Mouse (Mus musculus) limb, embryonic 13.5 days (tissue): ENCODE measurements at regions not wholly inside any gene's neighbourhood (a gene's known extent, or its start where the extent isn't known, plus 50 kb on each side); places are given as distances from the start of the nearest gene placed in this dataset.

Source experiments
- ATAC-seq: fragments of 200-750 bp; cut with Nextera tagmentation; 2 replicates; pipeline ENCODE4 v1.8.0; 2017; ENCODE audit warnings: low read depth, moderate number of reproducible peaks, moderate TSS enrichment; ENCODE audit not compliant: low FRiP score
- H3K27ac ChIP-seq: fragments of 300-500 bp; sonication (generic); 2 replicates; pipeline ENCODE4 v1.5.1; 2015; ENCODE audit warnings: inconsistent platforms, mild to moderate bottlenecking, moderate library complexity
- H3K27me3 ChIP-seq: fragments of 300-500 bp; sonication (generic); 2 replicates; pipeline ENCODE4 v1.6.1; 2015; ENCODE audit warnings: mild to moderate bottlenecking, inconsistent platforms
- H3K36me3 ChIP-seq: fragments of 300-500 bp; sonication (generic); 2 replicates; pipeline ENCODE4 v1.6.1; 2015; ENCODE audit warnings: inconsistent platforms, mild to moderate bottlenecking, moderate library complexity
- H3K4me1 ChIP-seq: fragments of 300-500 bp; sonication (generic); 2 replicates; pipeline ENCODE4 v1.6.1; 2015; ENCODE audit warnings: inconsistent platforms
- H3K4me2 ChIP-seq: fragments of 300-500 bp; sonication (generic); replicated peaks from 2 replicates; pipeline ENCODE4 v1.6.1; 2015; ENCODE audit warnings: inconsistent platforms, mild to moderate bottlenecking, moderate library complexity
- H3K4me3 ChIP-seq: fragments of 300-500 bp; sonication (generic); 2 replicates; pipeline ENCODE4 v1.5.1; 2015; ENCODE audit warnings: moderate library complexity, mild to moderate bottlenecking, inconsistent platforms
- H3K9ac ChIP-seq: fragments of 300-500 bp; sonication (generic); 2 replicates; pipeline ENCODE4 v1.6.1; 2015; ENCODE audit warnings: mild to moderate bottlenecking, inconsistent platforms
- H3K9me3 ChIP-seq: fragments of 300-500 bp; sonication (generic); 2 replicates; pipeline ENCODE4 v1.6.1; 2016; ENCODE audit warnings: inconsistent platforms
- WGBS: fragments of 180-500 bp; shearing (Covaris S2); methylation state at CpG from one replicate; pipeline ENCODE4 v1.1.7; 2015; 5-methylcytosine and 5-hydroxymethylcytosine counted together

- Histone ChIP-seq H3K4me2 (peak overlapping the region; percentile 61), H3K4me3 (no peak overlapping the region)
These were observed 181.1 kb upstream of the Lrig3 start for GRCm38 (mm10) chr10:125784896-125785295.

DNA sequence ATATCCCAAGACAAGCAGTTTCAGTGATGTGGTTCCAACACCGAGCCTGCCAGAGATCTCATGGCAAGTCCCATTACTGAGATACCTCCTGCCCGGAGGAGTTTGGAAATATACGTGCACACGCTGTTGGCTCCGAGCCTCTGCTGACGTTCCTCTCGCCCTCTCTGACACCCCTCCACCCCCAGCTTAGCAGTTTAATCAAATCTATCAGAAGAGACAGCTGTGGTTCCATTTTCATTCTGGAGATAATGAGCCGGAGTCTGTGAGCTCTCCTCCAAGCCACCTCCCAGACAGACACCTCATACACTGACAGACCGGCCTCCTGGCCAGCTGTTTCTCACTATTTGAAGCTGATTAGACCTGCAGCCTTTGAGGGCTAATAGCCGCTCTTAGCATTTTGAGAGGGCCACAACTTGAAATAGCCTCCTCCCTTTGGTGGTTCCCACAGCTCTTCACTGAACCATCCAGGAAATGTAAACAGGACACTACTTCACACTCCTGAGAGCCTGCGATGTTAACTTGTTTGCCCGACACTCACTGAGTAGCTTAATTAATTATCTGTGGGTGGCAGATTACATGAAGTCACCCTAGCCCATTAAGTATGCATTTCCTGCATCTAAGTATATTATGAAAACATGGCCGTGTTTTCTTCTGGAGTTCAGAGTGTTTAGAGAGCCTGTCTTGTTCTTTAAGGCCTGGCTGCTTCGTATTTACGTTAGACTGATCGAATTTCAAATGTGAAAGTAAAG, 180.3 kb upstream of the Lrig3 start:
- Histone ChIP-seq H3K4me3 (peak overlapping the region; percentile 30; the same call in 1 of the 2 replicates), H3K27me3 (no peaks in the 10 kb centered on the region), H3K36me3 (no peaks in the 10 kb centered on the region), H3K9ac (0 out of 2 replicates have a peak overlapping the region, but pooled peaks have one; percentile 27), H3K9me3 (peaks cover 5% of the 10 kb centered on the region), H3K4me2 (peak overlapping the region; percentile 61), H3K4me1 (peaks cover 59% of the 10 kb centered on the region), H3K27ac (peak overlapping the region; percentile 96)
- 0 out of 2 replicates have a peak, but pooled peaks have one; percentile 21 for ATAC-seq
- WGBS, result 4% methylated on average over 16 of the region's 16 CpGs

More at GRCm38 (mm10) chr10:125784896-125785295, 181.1 kb upstream of the Lrig3 start:
- WGBS, result 5% methylated on average over 2 of the region's 2 CpGs
- H3K9ac ChIP-seq, result no peak overlapping the region
- no peaks in the 10 kb centered on the region for H3K27me3 ChIP-seq
- peak; percentile 55; the same call in 1 of the 2 replicates for ATAC-seq
- peaks cover 5% of the 10 kb centered on the region for H3K9me3 ChIP-seq
- no peaks in the 10 kb centered on the region for H3K36me3 ChIP-seq
- H3K27ac ChIP-seq, result peak overlapping the region; percentile 96
- H3K4me1 ChIP-seq, result peaks cover 59% of the 10 kb centered on the region

- no peaks in the 10 kb centered on the region for H3K36me3 ChIP-seq
- H3K9ac ChIP-seq, result peak overlapping the region; percentile 25; the same call in 1 of the 2 replicates
- no peaks in the 10 kb centered on the region for H3K27me3 ChIP-seq
- peaks cover 5% of the 10 kb centered on the region for H3K9me3 ChIP-seq
- peaks cover 60% of the 10 kb centered on the region for H3K4me1 ChIP-seq
- peak overlapping the region; percentile 61 for H3K4me2 ChIP-seq
- H3K4me3 ChIP-seq, result peak overlapping the region; percentile 30
- peak; percentile 49 for ATAC-seq
- peak overlapping the region; percentile 96 for H3K27ac ChIP-seq
- WGBS, result 3% methylated on average over 10 of the region's 10 CpGs
These were observed 179.6 kb upstream of the Lrig3 start for GRCm38 (mm10) chr10:125786197-125786879.

DNA sequence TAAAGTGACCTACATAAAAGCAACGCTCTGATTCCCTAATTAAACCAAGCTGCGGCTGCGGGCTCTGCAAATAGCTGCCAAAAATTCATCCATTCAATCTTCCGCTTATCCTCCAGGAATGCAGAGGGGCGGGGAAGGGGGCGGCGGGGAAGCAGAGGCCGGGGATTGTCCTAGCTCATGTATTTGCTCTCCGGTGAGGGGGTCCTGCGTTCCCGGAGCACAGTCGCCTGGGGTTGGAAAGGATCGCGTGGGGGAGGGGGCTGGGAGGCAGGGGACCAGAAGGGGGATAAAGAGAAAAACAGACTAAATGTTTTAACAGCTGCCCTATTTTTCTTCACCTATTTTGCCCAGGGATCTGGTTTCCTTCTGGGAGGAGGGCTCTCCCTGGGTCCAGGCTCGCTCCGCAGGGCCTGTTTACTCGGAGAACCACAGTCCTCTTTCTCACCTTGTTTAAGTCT, 179.1 kb upstream of the Lrig3 start:
- Histone ChIP-seq H3K36me3 (no peaks in the 10 kb centered on the region), H3K4me2 (peak overlapping the region; percentile 61), H3K9me3 (peaks cover 5% of the 10 kb centered on the region), H3K27me3 (no peaks in the 10 kb centered on the region), H3K4me3 (peak overlapping the region; percentile 30), H3K27ac (peak overlapping the region; percentile 96), H3K9ac (peak overlapping the region; percentile 61), H3K4me1 (peaks cover 54% of the 10 kb centered on the region)
- peak; percentile 90 for ATAC-seq
- WGBS, result 1% methylated on average over 17 of the region's 17 CpGs

- peaks cover 48% of the 10 kb centered on the region for H3K4me1 ChIP-seq
- peak overlapping the region; percentile 61; the same call in 1 of the 2 replicates for H3K9ac ChIP-seq
- 23% methylated on average over 19 of the region's 19 CpGs for WGBS
These were observed 178.4 kb upstream of the Lrig3 start for GRCm38 (mm10) chr10:125787441-125788060.

GRCm38 (mm10) chr10:125788262-125788661, 177.7 kb upstream of the Lrig3 start:
- Histone ChIP-seq H3K9ac (no peak overlapping the region), H3K4me1 (peaks cover 41% of the 10 kb centered on the region), H3K27ac (peak overlapping the region; percentile 96), H3K27me3 (no peaks in the 10 kb centered on the region), H3K4me3 (no peak overlapping the region), H3K9me3 (peaks cover 5% of the 10 kb centered on the region), H3K4me2 (peak overlapping the region; percentile 61; the same call in 1 of the 2 replicates), H3K36me3 (no peaks in the 10 kb centered on the region)
- ATAC-seq, result no peak
- 93% methylated on average over 2 of the region's 2 CpGs for WGBS

More at GRCm38 (mm10) chr10:125787441-125788060, 178.4 kb upstream of the Lrig3 start:
- Histone ChIP-seq H3K27me3 (no peaks in the 10 kb centered on the region), H3K4me3 (peak overlapping the region; percentile 30), H3K36me3 (no peaks in the 10 kb centered on the region), H3K27ac (peak overlapping the region; percentile 96), H3K9me3 (peaks cover 5% of the 10 kb centered on the region), H3K4me2 (peak overlapping the region; percentile 61)
- peak; percentile 7; the same call in 1 of the 2 replicates for ATAC-seq

- H3K27me3 ChIP-seq, result no peaks in the 10 kb centered on the region
- no peak overlapping the region for H3K27ac ChIP-seq
- H3K4me1 ChIP-seq, result peaks cover 27% of the 10 kb centered on the region
- H3K9me3 ChIP-seq, result peaks cover 5% of the 10 kb centered on the region
- ATAC-seq, result no peak
- H3K36me3 ChIP-seq, result no peaks in the 10 kb centered on the region
- 69% methylated on average over 2 of the region's 2 CpGs for WGBS
- H3K4me2 ChIP-seq, result no peak overlapping the region
- H3K9ac ChIP-seq, result no peak overlapping the region
- H3K4me3 ChIP-seq, result no peak overlapping the region
These were observed 175.0 kb upstream of the Lrig3 start for GRCm38 (mm10) chr10:125790924-125791323.

DNA sequence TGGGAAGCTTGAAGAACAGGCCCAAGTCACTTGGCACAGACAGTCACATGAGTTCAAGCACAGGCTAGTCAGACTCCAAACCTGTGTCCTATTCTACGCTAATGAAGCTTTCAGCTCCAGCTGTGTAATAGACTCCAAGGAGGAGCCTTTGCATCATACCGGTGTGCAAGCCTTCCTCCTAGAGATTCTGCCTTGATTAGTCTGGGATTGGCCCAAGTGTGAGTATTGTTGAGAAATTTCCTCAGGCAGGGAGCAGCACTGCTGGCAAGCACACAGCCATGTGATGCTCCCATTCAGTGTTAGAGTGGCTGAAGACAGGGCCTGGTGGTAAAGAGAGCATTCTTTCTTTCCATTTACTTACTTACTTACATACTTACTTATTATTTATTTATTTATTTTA, 171.5 kb upstream of the Lrig3 start:
- H3K4me2 ChIP-seq, result no peak overlapping the region
- no peaks in the 10 kb centered on the region for H3K9me3 ChIP-seq
- H3K27me3 ChIP-seq, result no peaks in the 10 kb centered on the region
- 87% methylated on average over 2 of the region's 2 CpGs for WGBS
- ATAC-seq, result no peak
- no peak overlapping the region for H3K9ac ChIP-seq
- no peak overlapping the region for H3K4me3 ChIP-seq
- H3K4me1 ChIP-seq, result peaks cover 16% of the 10 kb centered on the region
- H3K36me3 ChIP-seq, result no peaks in the 10 kb centered on the region
- H3K27ac ChIP-seq, result no peak overlapping the region

DNA sequence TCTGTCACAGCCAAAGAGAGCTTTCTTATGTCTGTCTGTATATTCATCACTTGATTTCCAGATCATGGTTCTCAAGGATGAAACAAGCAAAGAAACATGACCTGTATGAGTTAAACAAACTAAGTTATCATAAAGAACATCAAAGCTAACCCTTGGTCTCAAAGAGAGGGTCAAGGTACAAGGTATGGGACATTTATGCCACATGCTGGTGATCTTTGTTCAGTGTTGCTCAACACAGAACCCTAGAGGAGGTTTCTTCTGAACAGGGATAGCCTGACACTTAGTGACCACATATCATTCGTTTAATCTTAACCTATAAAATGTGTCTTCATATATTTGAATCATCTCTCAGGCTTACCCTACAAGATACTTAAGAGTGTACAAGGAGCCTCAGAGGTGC, 170.6 kb upstream of the Lrig3 start:
- no peak for ATAC-seq
- Histone ChIP-seq H3K4me2 (no peak overlapping the region), H3K36me3 (no peaks in the 10 kb centered on the region), H3K27ac (no peak overlapping the region), H3K27me3 (no peaks in the 10 kb centered on the region), H3K9me3 (no peaks in the 10 kb centered on the region), H3K4me3 (no peak overlapping the region), H3K9ac (no peak overlapping the region), H3K4me1 (peaks cover 20% of the 10 kb centered on the region)
- WGBS, result 91% methylated on average over 1 of the region's 1 CpGs

GRCm38 (mm10) chr10:125798678-125799077, 167.3 kb upstream of the Lrig3 start:
- peak overlapping the region; percentile 48 for H3K4me2 ChIP-seq
- H3K27me3 ChIP-seq, result no peaks in the 10 kb centered on the region
- no peaks in the 10 kb centered on the region for H3K36me3 ChIP-seq
- peak; percentile 58; the same call in 1 of the 2 replicates for ATAC-seq
- H3K4me3 ChIP-seq, result no peak overlapping the region
- H3K27ac ChIP-seq, result peak overlapping the region; percentile 67
- WGBS, result 6% methylated on average over 13 of the region's 13 CpGs
- H3K9me3 ChIP-seq, result no peaks in the 10 kb centered on the region
- peaks cover 21% of the 10 kb centered on the region for H3K4me1 ChIP-seq
- H3K9ac ChIP-seq, result peak overlapping the region; percentile 53; the same call in 1 of the 2 replicates

GRCm38 (mm10) chr10:125800572-125801114, 165.3 kb upstream of the Lrig3 start:
- H3K27ac ChIP-seq, result no peak overlapping the region
- ATAC-seq, result no peak; the same call in 1 of the 2 replicates

More at GRCm38 (mm10) chr10:125800572-125801114, 165.3 kb upstream of the Lrig3 start:
- Histone ChIP-seq H3K4me1 (peaks cover 28% of the 10 kb centered on the region), H3K9me3 (no peaks in the 10 kb centered on the region), H3K4me3 (no peak overlapping the region), H3K9ac (no peak overlapping the region), H3K27me3 (no peaks in the 10 kb centered on the region), H3K36me3 (no peaks in the 10 kb centered on the region), H3K4me2 (no peak overlapping the region)
- WGBS, result 60% methylated on average over 2 of the region's 2 CpGs
